Mouse (Mus musculus): ENCODE measurements around the gene Mb21d2. TPM values are rescaled to one million over a fixed set of nuclear protein-coding genes. Genes with fewer than 3 reads are reported as not detected.
A peak's percentile ranks its signal among the peaks of the same experiment; 100 is the strongest.

The Mb21d2 gene
- polyA plus RNA-seq, 1 experiment from 2014 or later = 4.4 TPM

DNA sequence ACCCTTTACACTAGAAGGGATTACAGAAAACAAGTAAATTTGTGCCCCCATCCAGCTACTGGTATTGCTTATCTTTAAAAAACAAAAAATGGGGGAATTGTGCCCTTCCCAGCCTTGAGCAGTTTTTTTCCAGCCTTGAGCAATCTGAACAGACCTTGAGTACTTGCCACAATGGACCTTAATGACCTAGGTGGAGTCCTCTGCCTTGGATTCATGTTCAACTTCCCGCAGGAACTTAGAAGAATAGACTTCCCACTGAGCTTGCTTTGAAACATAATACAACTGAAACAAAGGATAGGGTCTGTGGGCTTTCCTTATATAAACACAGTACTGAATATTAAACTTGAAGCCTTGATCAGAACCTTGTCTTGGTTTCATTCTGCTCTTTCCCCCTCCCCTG is 116.2 kb downstream of the Mb21d2 start:
- no peak overlapping the region for H3K9ac ChIP-seq
- H3K4me1 ChIP-seq = no peaks in the 10 kb centered on the region
- H3K4me3 ChIP-seq = no peak overlapping the region
- no peak overlapping the region for H3K4me2 ChIP-seq
- no peaks in the 10 kb centered on the region for H3K27me3 ChIP-seq
- H3K27ac ChIP-seq = no peak overlapping the region
- no peaks in the 10 kb centered on the region for H3K36me3 ChIP-seq (ENCODE audit: poor library complexity, severe bottlenecking)
- WGBS = 79% methylated on average over 1 of the region's 1 CpGs
- ATAC-seq = no peak
- H3K9me3 ChIP-seq (replicated peaks) = no peaks in the 10 kb centered on the region; the same call in 1 of the 2 replicates

DNA sequence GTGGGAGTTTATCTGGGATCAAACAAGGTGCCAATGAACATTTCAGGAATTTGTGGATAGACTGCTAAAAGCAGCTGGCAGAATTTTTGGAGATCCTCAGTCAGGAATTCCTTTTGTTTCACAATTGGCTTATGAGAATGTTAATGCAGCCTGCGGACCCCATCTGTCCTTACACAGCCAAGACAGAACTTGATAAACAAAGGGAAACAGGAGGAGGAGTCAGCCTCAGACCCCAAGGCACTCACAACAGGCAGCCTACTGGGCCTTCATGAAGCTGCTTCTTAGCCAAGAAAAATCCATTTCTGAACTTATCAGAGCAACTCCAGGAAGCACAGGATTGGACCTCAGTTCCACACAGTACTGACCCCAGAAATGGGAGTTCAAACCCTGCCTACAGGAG is 120.4 kb downstream of the Mb21d2 start:
- no peaks in the 10 kb centered on the region for H3K27me3 ChIP-seq
- ATAC-seq = no peak
- no peak overlapping the region for H3K4me3 ChIP-seq
- WGBS = 20% methylated on average over 1 of the region's 1 CpGs
- no peak overlapping the region for H3K27ac ChIP-seq
- H3K36me3 ChIP-seq (ENCODE audit: poor library complexity, severe bottlenecking) = no peaks in the 10 kb centered on the region
- no peaks in the 10 kb centered on the region for H3K4me1 ChIP-seq
- H3K4me2 ChIP-seq = no peak overlapping the region
- H3K9ac ChIP-seq = no peak overlapping the region
- no peaks in the 10 kb centered on the region; the same call in 1 of the 2 replicates for H3K9me3 ChIP-seq (replicated peaks)

DNA sequence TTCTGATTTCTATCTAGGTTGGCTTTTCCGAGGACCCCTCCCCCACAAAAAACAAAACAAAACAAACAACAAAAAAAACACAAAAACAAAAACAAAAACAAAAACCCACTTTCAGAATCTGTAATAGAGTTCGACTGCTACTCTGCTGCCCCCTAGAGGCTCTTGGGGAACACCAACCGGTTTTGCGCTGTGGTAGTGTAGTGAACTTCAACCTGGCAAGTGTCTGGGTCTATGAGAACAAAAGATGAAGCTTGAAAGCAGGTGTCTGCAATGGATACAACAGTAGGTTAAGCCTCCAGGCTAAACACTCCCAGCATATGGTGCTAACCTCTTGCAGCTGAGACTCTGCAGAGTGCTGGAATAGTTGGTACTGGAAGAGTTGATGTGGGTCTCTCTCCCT is 136.4 kb downstream of the Mb21d2 start:
- Histone ChIP-seq H3K27ac (no peak overlapping the region), H3K4me3 (no peak overlapping the region), H3K4me2 (no peak overlapping the region), H3K9ac (no peak overlapping the region), H3K36me3 (ENCODE audit: poor library complexity, severe bottlenecking) (no peaks in the 10 kb centered on the region), H3K27me3 (no peaks in the 10 kb centered on the region), H3K9me3 (replicated peaks) (no peaks in the 10 kb centered on the region), H3K4me1 (no peaks in the 10 kb centered on the region)
- 0 out of 2 replicates have a peak, but pooled peaks have one; percentile 53 for ATAC-seq
- WGBS = 3% methylated on average over 4 of the region's 4 CpGs

Other genes with a start within 250 kb of the Mb21d2 start
- 6.5 and 8.3 TPM in 2 replicates for gene Fgf12, start 176.6 kb downstream of the Mb21d2 start, polyA plus RNA-seq (2015; fragmentation: Nextera tagmentation; extraction: Ambion mirVana)